Mouse (Mus musculus) stomach, embryonic 16.5 days (tissue): Measurements from ENCODE around the gene Vpreb3. TPM values are rescaled to one million over a fixed set of nuclear protein-coding genes. Genes with fewer than 3 reads are reported as not detected.

Experiments used
- ATAC-seq: fragments of 200-750 bp; cut with Nextera tagmentation; 2 replicates; pipeline ENCODE4 v1.8.0; 2017; ENCODE audit warnings: moderate number of reproducible peaks, moderate TSS enrichment; ENCODE audit not compliant: insufficient read depth, low FRiP score
- H3K27ac ChIP-seq: fragments of 300-500 bp; sonication (generic); 2 replicates; pipeline ENCODE4 v1.5.1; 2014; ENCODE audit warnings: low read length
- H3K27me3 ChIP-seq: fragments of 300-500 bp; sonication (generic); 2 replicates; pipeline ENCODE4 v1.6.1; 2014; ENCODE audit warnings: low read length, control low read depth, mixed read lengths; ENCODE audit not compliant: control insufficient read depth, insufficient read depth
- H3K36me3 ChIP-seq: fragments of 300-500 bp; sonication (generic); 2 replicates; pipeline ENCODE4 v1.6.1; 2014; ENCODE audit warnings: low read length; ENCODE audit not compliant: control insufficient read depth, insufficient read depth
- H3K4me1 ChIP-seq: fragments of 300-500 bp; sonication (generic); 2 replicates; pipeline ENCODE4 v1.6.1; 2014; ENCODE audit warnings: low read length, control low read depth, mixed read lengths; ENCODE audit not compliant: control insufficient read depth, insufficient read depth
- H3K4me2 ChIP-seq: fragments of 300-500 bp; sonication (generic); 2 replicates; pipeline ENCODE4 v1.6.1; 2014; ENCODE audit warnings: low read depth, low read length, mixed read lengths
- H3K4me3 ChIP-seq: fragments of 300-500 bp; sonication (generic); replicated peaks from 2 replicates; pipeline ENCODE4 v1.5.1; 2014; ENCODE audit warnings: mild to moderate bottlenecking, low read length
- H3K9ac ChIP-seq: fragments of 300-500 bp; sonication (generic); 2 replicates; pipeline ENCODE4 v1.6.1; 2014; ENCODE audit warnings: low read length
- H3K9me3 ChIP-seq: fragments of 300-500 bp; sonication (generic); replicated peaks from 2 replicates; pipeline ENCODE4 v1.6.1; 2016; ENCODE audit warnings: low read length, control low read depth; ENCODE audit not compliant: control insufficient read depth
- WGBS: fragments of 180-500 bp; shearing (Covaris S2); extraction: QIAGEN DNeasy Blood & Tissue Kit; methylation state at CpG from one replicate; pipeline ENCODE4 v1.1.7; 2014; 5-methylcytosine and 5-hydroxymethylcytosine counted together
- polyA plus RNA-seq: library from polyadenylated mRNA; unstranded; fragments of >200 nt; fragmentation: Nextera tagmentation; extraction: Ambion mirVana; gene quantifications from 2 replicates; pipeline ENCODE4 v1.2.1, GENCODE M21; 2015

Vpreb3 gene
- polyA plus RNA-seq, 1 experiment from 2014 or later, result 2.1 TPM

DNA sequence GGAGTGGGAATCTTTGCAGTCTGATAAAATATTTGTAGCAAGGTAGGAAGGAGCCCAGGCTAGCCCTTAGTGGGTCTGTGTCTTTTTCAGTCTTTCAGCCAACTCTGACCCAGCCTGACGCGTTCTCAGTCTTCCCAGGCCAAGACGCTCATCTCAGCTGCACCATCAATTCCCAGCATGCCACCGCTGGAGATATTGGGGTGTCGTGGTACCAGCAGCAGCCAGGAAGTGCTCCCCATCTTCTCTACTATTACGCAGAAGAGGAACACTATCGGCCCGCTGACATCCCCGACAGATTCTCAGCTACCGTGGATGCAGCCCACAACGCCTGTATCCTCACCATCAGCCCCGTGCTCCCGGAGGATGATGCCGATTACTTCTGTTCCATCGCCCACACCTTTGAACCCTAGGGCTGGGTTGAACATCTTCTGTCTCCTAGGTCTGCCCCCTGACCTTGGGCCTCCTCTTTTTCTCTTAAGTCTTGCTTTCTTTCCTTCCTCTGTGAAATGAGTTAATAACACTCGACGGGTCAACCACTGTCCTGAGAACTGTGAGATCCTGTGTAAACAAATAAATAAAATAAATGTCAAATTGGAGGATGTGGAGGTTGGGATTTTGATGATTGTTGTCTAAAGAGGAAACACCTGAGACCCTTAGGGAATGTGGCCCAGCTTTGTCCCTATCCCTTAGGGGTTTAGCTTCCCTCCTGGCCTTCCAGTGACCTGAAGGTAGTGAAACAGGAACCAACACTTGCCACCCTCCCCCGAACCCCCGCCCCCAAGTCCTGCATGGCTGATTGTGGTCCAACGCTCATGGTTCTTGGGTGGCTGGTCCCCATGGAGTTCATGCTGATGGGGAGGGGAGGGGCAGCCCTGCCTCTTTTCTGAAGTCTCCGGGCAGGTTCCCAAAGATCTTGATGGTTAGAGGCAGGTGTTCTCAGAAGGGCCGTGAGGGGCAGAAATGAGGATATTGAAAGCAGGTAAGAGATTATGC lies 6.5 kb downstream of the Vpreb3 start:
- ATAC-seq, result no peak
- no peak overlapping the region for H3K4me3 ChIP-seq
- 80% methylated on average over 22 of the region's 22 CpGs for WGBS
- H3K4me2 ChIP-seq, result no peak overlapping the region
- no peak overlapping the region for H3K27ac ChIP-seq
- no peaks in the 10 kb centered on the region for H3K9me3 ChIP-seq
- no peaks in the 10 kb centered on the region for H3K36me3 ChIP-seq
- peaks cover 8% of the 10 kb centered on the region for H3K4me1 ChIP-seq
- H3K27me3 ChIP-seq, result peaks cover 5% of the 10 kb centered on the region; the same call in 1 of the 2 replicates
- H3K9ac ChIP-seq, result no peak overlapping the region

DNA sequence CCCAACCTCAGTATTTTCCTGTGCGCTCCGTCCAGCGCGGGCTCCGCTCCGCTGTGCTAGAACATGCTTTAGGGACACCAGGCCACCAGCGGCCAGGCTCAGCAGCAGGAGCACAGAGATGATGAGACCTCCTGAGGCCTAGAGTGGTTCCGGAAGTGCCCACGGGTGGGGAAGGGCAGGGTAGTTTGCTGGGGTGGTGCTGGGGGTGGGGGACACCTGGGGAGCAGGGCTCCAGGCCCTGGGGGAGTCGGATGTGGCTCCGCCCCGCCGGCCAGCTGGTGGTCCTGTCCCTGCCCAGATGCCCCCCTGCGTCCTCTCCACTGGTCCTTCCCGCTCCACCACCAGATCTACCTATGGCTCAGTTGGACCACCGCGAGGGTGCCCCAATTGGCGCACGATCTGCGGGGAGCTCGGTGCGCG lies 7.9 kb downstream of the Vpreb3 start:
- Histone ChIP-seq H3K27me3 (peaks cover 5% of the 10 kb centered on the region; the same call in 1 of the 2 replicates), H3K36me3 (no peaks in the 10 kb centered on the region), H3K9me3 (no peaks in the 10 kb centered on the region), H3K4me1 (peaks cover 6% of the 10 kb centered on the region), H3K4me3 (peak overlapping the region; percentile 49), H3K27ac (no peak overlapping the region), H3K9ac (peak overlapping the region; percentile 71), H3K4me2 (peak overlapping the region; percentile 91)
- WGBS, result 5% methylated on average over 23 of the region's 23 CpGs
- ATAC-seq, result peak; percentile 73

GRCm38 (mm10) chr10:75951424-75952050 lies 8.7 kb downstream of the Vpreb3 start:
- peak; percentile 26; the same call in 1 of the 2 replicates for ATAC-seq
- Histone ChIP-seq H3K9me3 (no peaks in the 10 kb centered on the region), H3K4me3 (peak overlapping the region; percentile 49), H3K36me3 (no peaks in the 10 kb centered on the region), H3K9ac (peak overlapping the region; percentile 71), H3K27me3 (peaks cover 5% of the 10 kb centered on the region; the same call in 1 of the 2 replicates), H3K27ac (no peak overlapping the region), H3K4me1 (peaks cover 6% of the 10 kb centered on the region), H3K4me2 (peak overlapping the region; percentile 91)
- 4% methylated on average over 13 of the region's 13 CpGs for WGBS

DNA sequence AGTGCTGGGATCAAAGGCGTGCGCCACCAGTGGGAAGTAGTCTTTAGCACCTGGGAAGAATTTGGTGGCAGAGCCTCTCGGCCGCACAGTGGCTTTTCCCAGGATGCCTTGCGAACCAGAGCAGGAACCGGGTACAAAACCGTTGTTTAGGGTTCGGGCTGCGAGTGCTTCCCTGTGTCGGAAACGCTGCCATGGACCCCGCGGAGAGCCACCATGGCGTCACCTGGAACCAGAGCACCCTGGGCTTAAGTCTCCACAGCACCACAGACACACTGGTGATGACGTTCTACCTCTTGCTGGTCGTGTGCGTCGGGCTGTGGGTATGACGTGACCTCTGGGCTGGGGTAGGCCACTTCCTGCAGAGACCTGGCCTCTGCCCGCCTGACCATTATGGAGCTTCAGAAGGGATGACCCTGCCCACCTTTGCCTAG lies 11.5 kb downstream of the Vpreb3 start, which contains the start of gene Gm5134:
Gm5134 (plus strand) TSS at position 134 of the 431 bp plus-strand sequence.
- H3K9me3 ChIP-seq, result no peaks in the 10 kb centered on the region
- H3K4me1 ChIP-seq, result peaks cover 6% of the 10 kb centered on the region
- H3K27ac ChIP-seq, result no peak within 1 kb of the TSS
- H3K4me3 ChIP-seq, result peak within 1 kb of the TSS; percentile 8; the same call in 1 of the 2 replicates
- ATAC-seq, result no peak
- WGBS, result 24% methylated on average over 20 of the region's 20 CpGs
- no peaks in the 10 kb centered on the region for H3K36me3 ChIP-seq
- H3K27me3 ChIP-seq, result peaks cover 5% of the 10 kb centered on the region; the same call in 1 of the 2 replicates
- H3K4me2 ChIP-seq, result peak within 1 kb of the TSS; percentile 32
- H3K9ac ChIP-seq, result no peak within 1 kb of the TSS

DNA sequence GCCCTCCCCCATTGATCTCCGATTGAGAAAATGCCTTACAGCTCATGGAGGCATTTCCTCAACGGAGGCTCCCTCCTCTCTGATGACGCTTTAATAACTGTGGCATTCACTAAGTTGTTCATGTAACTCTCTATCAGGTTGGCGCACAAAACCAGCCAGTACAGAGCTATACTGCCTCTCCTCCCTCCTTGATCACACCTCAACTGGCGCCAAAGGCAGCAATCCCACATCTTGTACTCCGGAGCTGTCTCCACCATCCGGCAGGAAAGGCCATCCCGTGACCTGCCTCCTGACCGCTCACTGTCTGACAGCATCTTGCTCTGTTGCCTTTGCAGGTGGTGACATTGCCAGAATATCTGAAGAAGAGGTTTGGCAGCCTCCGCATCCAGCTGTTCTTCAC lies 31.0 kb downstream of the Vpreb3 start:
- Histone ChIP-seq H3K9me3 (no peaks in the 10 kb centered on the region), H3K4me1 (no peaks in the 10 kb centered on the region)
- no peak for ATAC-seq

DNA sequence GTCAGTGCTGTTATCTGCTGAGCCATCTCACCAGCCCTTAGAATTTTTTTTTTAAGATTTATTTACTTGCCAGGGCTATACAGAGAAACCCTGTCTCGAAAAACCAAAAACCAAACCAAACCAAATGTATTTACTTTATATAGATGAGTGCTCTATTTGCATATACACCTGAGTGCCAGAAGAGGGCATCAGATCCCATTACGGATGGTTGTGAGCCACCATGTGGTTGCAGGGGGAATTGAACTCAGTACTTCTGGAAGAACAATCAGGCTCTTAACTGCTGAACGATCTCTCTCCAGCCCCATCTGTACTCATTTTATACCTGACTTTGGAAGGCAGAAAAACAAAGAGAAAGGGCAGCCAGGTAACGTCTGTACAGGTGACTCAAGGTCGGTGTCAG lies 32.4 kb downstream of the Vpreb3 start:
- H3K27me3 ChIP-seq, result no peaks in the 10 kb centered on the region
- H3K9ac ChIP-seq, result no peak overlapping the region
- no peaks in the 10 kb centered on the region for H3K9me3 ChIP-seq
- ATAC-seq, result no peak
- 77% methylated on average over 5 of the region's 5 CpGs for WGBS
- no peaks in the 10 kb centered on the region for H3K36me3 ChIP-seq
- H3K4me3 ChIP-seq, result no peak overlapping the region
- no peak overlapping the region for H3K4me2 ChIP-seq
- no peak overlapping the region for H3K27ac ChIP-seq
- H3K4me1 ChIP-seq, result no peaks in the 10 kb centered on the region

More for the DNA sequence above, 31.0 kb downstream of the Vpreb3 start:
- 92% methylated on average over 10 of the region's 10 CpGs for WGBS
- H3K4me2 ChIP-seq, result no peak overlapping the region
- H3K27ac ChIP-seq, result no peak overlapping the region
- H3K27me3 ChIP-seq, result no peaks in the 10 kb centered on the region
- H3K36me3 ChIP-seq, result no peaks in the 10 kb centered on the region
- no peak overlapping the region for H3K4me3 ChIP-seq
- H3K9ac ChIP-seq, result no peak overlapping the region

- H3K4me2 ChIP-seq, result no peak overlapping the region
- H3K9me3 ChIP-seq, result no peaks in the 10 kb centered on the region
- no peak overlapping the region for H3K4me3 ChIP-seq
- H3K4me1 ChIP-seq, result no peaks in the 10 kb centered on the region
- H3K9ac ChIP-seq, result no peak overlapping the region
- no peaks in the 10 kb centered on the region for H3K36me3 ChIP-seq
- 43% methylated on average over 10 of the region's 10 CpGs for WGBS
- no peak overlapping the region for H3K27ac ChIP-seq
- no peak for ATAC-seq
- no peaks in the 10 kb centered on the region for H3K27me3 ChIP-seq
Measured at GRCm38 (mm10) chr10:75978119-75978834, 35.4 kb downstream of the Vpreb3 start.

DNA sequence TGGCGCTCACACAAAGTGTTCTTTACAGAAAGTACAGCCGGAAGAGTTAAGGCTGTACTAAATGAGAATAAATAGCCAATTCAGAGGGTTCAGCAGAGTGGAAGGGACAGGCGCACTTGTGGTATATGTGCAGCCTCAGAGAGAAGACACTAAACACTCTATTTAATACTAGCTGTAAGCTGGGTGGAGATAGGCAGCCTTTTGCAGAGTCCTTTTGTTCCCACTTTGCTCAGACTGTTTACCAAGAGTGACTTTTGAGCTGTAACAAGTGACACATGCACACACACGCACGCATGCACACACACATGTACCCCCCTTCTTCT lies 35.9 kb downstream of the Vpreb3 start:
- Histone ChIP-seq H3K4me3 (no peak overlapping the region), H3K4me2 (no peak overlapping the region), H3K9ac (no peak overlapping the region), H3K36me3 (no peaks in the 10 kb centered on the region), H3K9me3 (no peaks in the 10 kb centered on the region), H3K4me1 (no peaks in the 10 kb centered on the region), H3K27me3 (no peaks in the 10 kb centered on the region), H3K27ac (no peak overlapping the region)
- WGBS, result 84% methylated on average over 5 of the region's 5 CpGs
- no peak for ATAC-seq
